Mouse (Mus musculus) G1E (cell line): ENCODE measurements around the gene Ankfn1. TPM values are rescaled to one million over a fixed set of nuclear protein-coding genes. Genes with fewer than 3 reads are reported as not detected.

Experiments used
- ATAC-seq: 2 replicates; pipeline ENCODE4 v1.8.0; 2016; ENCODE audit warnings: mild to moderate bottlenecking; ENCODE audit not compliant: insufficient number of reproducible peaks, poor library complexity, low FRiP score, severe bottlenecking; ENCODE audit errors: extremely low read depth
- DNase-seq: peaks from one replicate; pipeline ENCODE4 v3.0.0; 2012; ENCODE audit warnings: low spot score
- H3K27me3 ChIP-seq: 2 replicates; pipeline ENCODE4 v1.6.1; 2012; ENCODE audit warnings: mild to moderate bottlenecking, low read length, inconsistent platforms; ENCODE audit not compliant: insufficient read depth
- H3K36me3 ChIP-seq: replicated peaks from 2 replicates; pipeline ENCODE3; 2012; ENCODE audit warnings: mild to moderate bottlenecking, inconsistent platforms
- H3K4me1 ChIP-seq: 2 replicates; pipeline ENCODE4 v1.6.1; 2012; ENCODE audit warnings: low read depth, low read length, inconsistent platforms, mixed read lengths; ENCODE audit not compliant: insufficient read depth
- H3K4me3 ChIP-seq: 2 replicates; pipeline ENCODE4 v1.5.1; 2012; ENCODE audit warnings: low read depth, mild to moderate bottlenecking, inconsistent platforms, low read length, moderate library complexity, mixed read lengths
- H3K9me3 ChIP-seq: replicated peaks from 2 replicates; pipeline ENCODE4 v1.6.1; 2012; ENCODE audit warnings: inconsistent platforms
- CTCF ChIP-seq: IDR thresholded peaks from 2 replicates; pipeline ENCODE4 v1.5.1; 2012; ENCODE audit warnings: low read depth, low read length, inconsistent platforms, mixed read lengths
- GATA1 ChIP-seq: IDR thresholded peaks from 2 replicates; pipeline ENCODE4 v1.6.1; 2012; ENCODE audit warnings: borderline replicate concordance, low read length, inconsistent platforms, mixed read lengths
- GATA2 ChIP-seq: IDR thresholded peaks from 2 replicates; pipeline ENCODE4 v1.6.1; 2012; ENCODE audit warnings: low read depth, low read length, inconsistent platforms, borderline replicate concordance
- POLR2AphosphoS5 ChIP-seq: IDR thresholded peaks from 2 replicates; pipeline ENCODE4 v1.6.1; 2012; ENCODE audit warnings: low read depth, low read length, inconsistent platforms; ENCODE audit not compliant: insufficient replicate concordance
- TAL1 ChIP-seq: conservative IDR thresholded peaks from 2 replicates; pipeline ENCODE4 v1.6.1; 2012; ENCODE audit warnings: low read depth, low read length, inconsistent platforms, mixed read lengths
- polyA plus RNA-seq: library from polyadenylated mRNA; stranded (reverse); fragments of >175 nt; gene quantifications from 2 replicates; pipeline ENCODE4 v1.2.3, GENCODE M21; 2012
- total RNA-seq, 2 experiments: library from RNA; stranded (forward) in 1 of 2; stranded (reverse) in 1 of 2; fragments of 200-1000 nt in 1 of 2; fragments of >200 nt in 1 of 2; fragmentation: Nextera tagmentation in 1 of 2; gene quantifications; 2 replicates each; pipeline ENCODE4 v1.2.3; 2014 to 2017

Gene Ankfn1
- total and polyA plus RNA-seq, 3 experiments, result 0.27 TPM; not detected in 2

DNA sequence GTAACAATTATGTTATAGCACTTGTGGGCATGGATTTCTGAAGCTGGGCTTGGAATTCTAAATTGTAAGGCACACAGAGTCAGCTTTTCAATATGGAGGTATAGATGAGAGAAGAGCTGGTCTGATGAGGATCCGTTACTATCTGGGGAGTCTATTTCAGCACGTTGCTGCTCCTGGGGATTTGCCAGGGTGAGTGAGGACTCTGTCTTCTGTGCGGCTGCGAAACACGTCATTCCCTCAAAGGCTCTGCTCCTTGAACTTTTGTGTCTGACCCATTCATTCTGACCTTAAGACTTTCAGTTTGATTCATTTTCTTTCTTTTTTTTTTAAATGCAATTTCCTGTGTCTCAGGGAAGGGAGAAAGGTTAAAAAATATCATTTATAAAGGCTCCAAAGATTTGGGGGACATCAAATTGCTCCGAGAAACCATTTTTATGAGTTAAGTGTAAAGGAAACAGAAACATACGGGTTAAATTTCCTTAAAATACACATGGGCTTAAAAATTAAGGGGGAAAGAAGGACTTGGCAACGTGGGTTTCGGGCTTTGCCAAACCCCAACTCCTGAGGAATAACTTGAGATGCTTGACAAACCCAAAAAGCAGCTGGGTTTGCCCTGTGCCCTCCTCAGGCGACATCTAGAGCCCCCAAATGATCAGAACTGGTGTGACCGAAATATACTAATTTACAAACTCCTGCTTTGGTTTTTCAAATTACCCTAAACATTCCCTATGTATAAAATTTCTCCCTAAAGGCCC is 207.9 kb downstream of the Ankfn1 start:
- H3K9me3 ChIP-seq, result peaks cover 41% of the 10 kb centered on the region
- H3K27me3 ChIP-seq, result no peaks in the 10 kb centered on the region
- no peak overlapping the region for H3K4me3 ChIP-seq
- no peaks in the 10 kb centered on the region for H3K4me1 ChIP-seq
- TF ChIP-seq CTCF, result no peak
- DNase-seq (no peak), ATAC-seq (no peak)
- no peaks in the 10 kb centered on the region for H3K36me3 ChIP-seq

DNA sequence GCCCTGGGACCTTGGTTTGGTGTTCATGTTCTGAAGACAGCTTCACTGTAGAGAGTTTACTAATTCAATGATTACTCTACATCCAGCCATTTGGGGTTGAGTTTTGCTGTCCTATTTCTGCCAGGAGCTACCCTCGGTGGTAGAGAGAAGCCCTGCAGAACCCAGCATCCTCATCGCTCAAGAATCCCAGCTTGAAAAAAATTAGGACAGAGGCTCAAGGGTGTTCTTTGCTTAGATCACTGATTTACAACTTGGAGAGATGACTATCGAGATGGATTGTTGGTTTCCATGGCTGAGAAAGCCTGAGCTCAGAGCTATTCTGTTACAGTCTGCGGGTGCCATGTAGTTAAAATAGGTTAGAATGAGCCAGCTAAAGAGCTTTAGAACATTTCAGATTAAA is 209.2 kb downstream of the Ankfn1 start:
- Histone ChIP-seq H3K9me3 (peaks cover 38% of the 10 kb centered on the region), H3K36me3 (no peaks in the 10 kb centered on the region), H3K4me1 (no peaks in the 10 kb centered on the region), H3K4me3 (no peak overlapping the region), H3K27me3 (no peaks in the 10 kb centered on the region)
- DNase-seq (no peak), ATAC-seq (no peak)
- TF ChIP-seq POLR2AphosphoS5 (no peak), CTCF (no peak), GATA1 (no peak), TAL1 (no peak), GATA2 (no peak)

DNA sequence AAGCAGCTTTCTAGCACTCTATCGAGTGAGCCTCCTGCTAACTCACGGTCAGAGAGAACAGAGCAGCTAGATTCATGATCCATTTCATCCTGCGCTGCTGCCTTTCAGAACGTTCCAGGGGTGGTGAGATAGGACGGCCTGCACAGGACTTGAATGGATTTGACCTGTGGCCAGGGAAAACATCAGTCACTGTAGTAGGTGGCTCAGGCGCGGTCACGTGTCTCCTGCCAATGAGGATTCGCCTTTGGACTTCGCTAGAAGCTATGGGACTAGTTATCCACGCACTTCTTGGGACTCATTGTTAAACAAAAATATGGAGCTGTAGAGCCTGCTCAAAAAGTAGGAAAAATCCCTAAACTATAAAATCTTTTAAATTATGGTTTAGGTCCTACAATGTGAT is 226.0 kb downstream of the Ankfn1 start:
- TF ChIP-seq GATA1 (no peak), GATA2 (no peak), TAL1 (no peak), CTCF (no peak), POLR2AphosphoS5 (no peak)
- no peak for DNase-seq
- Histone ChIP-seq H3K4me1 (no peaks in the 10 kb centered on the region), H3K9me3 (peaks cover 35% of the 10 kb centered on the region), H3K4me3 (no peak overlapping the region), H3K27me3 (no peaks in the 10 kb centered on the region), H3K36me3 (no peaks in the 10 kb centered on the region)
- no peak for ATAC-seq

DNA sequence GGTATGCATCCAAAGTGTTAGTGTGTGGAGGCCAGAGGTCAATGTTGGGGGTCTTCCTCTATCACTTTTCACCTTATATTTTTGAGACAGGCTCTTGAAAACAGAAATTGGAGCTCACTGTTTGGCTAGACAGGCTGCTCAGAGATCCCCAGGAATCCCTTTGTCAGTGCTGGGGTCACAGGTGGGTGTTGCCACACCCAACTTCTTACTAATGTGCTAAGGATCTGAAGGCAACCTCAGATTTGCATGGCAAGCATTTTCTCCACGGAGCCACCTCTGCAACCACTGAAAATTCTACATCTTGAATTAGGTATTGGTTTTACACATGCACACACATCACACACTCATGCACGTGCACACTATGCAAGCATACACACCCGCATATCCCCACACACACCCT is 226.5 kb downstream of the Ankfn1 start:
- Histone ChIP-seq H3K27me3 (no peaks in the 10 kb centered on the region), H3K4me3 (no peak overlapping the region), H3K36me3 (no peaks in the 10 kb centered on the region), H3K9me3 (peaks cover 41% of the 10 kb centered on the region), H3K4me1 (no peaks in the 10 kb centered on the region)
- DNase-seq, result no peak
- ATAC-seq, result no peak
- TF ChIP-seq POLR2AphosphoS5 (no peak), GATA2 (no peak), TAL1 (no peak), GATA1 (no peak), CTCF (no peak)

DNA sequence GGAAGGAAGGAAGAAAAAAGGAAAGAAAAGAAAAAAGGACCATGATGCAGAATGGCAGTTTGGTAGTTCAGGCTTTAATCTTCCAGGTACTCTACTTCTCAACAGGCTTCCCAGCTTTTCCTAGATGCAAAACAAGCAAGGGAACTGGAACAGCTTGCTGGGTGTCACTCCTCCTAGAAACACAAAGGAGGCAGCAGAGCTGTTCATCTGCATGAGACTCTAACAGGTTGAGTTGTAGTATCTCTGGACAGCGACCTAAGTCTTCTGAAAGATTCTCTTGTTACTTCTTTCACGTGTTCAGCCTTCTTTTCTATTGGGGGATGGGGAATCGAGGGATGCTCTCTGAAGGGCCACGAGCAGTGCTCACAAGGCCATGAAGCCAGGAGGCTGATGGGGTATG is 228.7 kb downstream of the Ankfn1 start:
- peaks cover 51% of the 10 kb centered on the region for H3K9me3 ChIP-seq
- TF ChIP-seq GATA1 (no peak), GATA2 (no peak), TAL1 (no peak), CTCF (no peak), POLR2AphosphoS5 (no peak)
- H3K36me3 ChIP-seq, result no peaks in the 10 kb centered on the region
- no peak for DNase-seq
- no peak overlapping the region for H3K4me3 ChIP-seq
- H3K27me3 ChIP-seq, result no peaks in the 10 kb centered on the region
- no peak for ATAC-seq
- no peaks in the 10 kb centered on the region for H3K4me1 ChIP-seq

DNA sequence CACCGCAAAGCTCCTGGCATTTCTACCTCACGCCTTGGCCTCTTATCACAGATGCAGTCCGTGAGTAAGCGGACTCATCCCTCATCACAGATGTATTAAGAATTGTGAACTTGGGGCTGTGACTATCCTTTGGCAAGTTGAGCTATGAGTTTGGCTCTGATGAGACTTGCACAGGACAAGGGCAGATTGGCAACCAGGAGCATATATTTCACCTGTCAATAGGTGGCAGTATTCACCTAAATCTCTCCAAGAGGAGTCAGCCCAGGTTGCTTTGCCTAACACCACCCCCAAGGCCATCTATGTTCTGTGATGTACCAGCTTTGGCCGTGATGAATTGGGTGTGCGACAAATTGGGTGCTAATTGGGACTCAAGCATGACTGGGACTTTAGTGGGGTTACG is 231.3 kb downstream of the Ankfn1 start:
- Histone ChIP-seq H3K4me3 (no peak overlapping the region), H3K9me3 (peaks cover 57% of the 10 kb centered on the region), H3K36me3 (no peaks in the 10 kb centered on the region), H3K27me3 (no peaks in the 10 kb centered on the region), H3K4me1 (no peaks in the 10 kb centered on the region)
- DNase-seq (no peak), ATAC-seq (no peak)
- TF ChIP-seq GATA2, result no peak
- TF ChIP-seq TAL1, result no peak
- no peak for TF ChIP-seq GATA1
- no peak for TF ChIP-seq POLR2AphosphoS5
- TF ChIP-seq CTCF, result no peak

DNA sequence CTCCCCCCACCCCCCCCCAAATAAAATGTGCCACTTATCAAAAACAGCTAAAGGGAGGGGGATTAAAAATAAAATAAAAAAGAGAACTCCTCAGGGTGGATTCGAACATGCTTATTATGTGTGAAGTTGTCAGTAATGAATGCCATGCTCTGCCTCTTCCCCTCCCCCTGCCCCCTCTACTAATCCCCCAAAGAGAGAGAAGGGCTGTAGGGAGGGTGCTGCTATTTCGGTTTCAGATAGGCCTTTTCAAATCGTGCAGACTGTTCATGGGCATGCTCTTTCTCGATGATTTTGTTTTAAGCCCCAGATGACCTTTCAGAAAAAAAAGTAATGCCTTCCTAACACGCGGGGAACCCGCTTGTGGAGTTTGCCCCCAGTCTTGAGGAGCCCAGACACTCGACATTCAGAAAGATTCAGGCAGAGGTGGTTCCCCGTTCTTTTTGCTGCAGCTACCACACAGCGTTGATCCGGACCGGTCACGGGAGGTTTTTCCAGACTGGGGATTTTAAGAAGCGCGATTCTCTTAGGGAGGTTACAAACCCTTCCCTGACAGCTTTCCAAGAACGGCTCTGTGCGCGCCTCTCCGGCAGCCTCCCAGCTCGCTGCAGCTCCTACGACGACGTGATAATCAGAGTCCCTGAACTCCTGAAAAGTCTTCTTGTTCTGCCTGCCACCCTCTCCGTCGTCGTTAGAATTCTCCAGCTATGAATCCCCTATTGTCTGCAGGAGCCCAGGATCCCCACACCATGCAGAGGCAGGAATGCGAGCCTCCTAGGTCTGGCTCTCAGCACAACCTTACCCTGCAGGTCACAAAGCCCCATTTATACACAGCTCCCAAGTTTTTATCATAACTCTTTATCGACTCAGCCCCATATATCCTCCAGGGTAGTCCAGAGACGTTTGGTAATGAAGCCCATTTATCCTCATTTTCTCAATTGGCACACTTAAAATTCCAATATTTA is 232.3 kb downstream of the Ankfn1 start:
- ATAC-seq (no peak), DNase-seq (no peak)
- Histone ChIP-seq H3K4me3 (no peak overlapping the region), H3K9me3 (peaks cover 59% of the 10 kb centered on the region), H3K4me1 (no peaks in the 10 kb centered on the region), H3K36me3 (no peaks in the 10 kb centered on the region), H3K27me3 (no peaks in the 10 kb centered on the region)
- TF ChIP-seq POLR2AphosphoS5 (no peak), CTCF (no peak), GATA1 (no peak), TAL1 (no peak), GATA2 (no peak)
